In genomic region chr2:129912556-129912955, GRCm38 (mm10) we compare ENCODE assay signal across 25 mouse cellular contexts.
DNase-seq lines count a peak whose midpoint lies in the region; ATAC-seq and TF ChIP-seq lines count a peak whose summit lies in the region.
"Had no signal": no experiment of that assay in that cellular context is flagged by ENCODE, and none has a peak within 500 bp of the region (broad histone marks: within the 10 kb centered on the region; RNA-seq: fewer than 3 reads in every experiment).

No protein-coding gene starts in this region.

- no peak for TF ChIP-seq CTCF in layer of hippocampus, adult 2 months (conservative IDR thresholded peaks at IDR 0.05)

- peak; percentile 33 for DNase-seq in embryonic facial prominence, embryonic 11.5 days (ENCODE audit: low spot score)
- no peak for DNase-seq in embryonic facial prominence, embryonic 10.5 days (ENCODE audit: low spot score)
- DNase-seq in layer of hippocampus, adult 2 months (ENCODE audit: low spot score in 2 of 2) = peak in 1 of 2 experiments; percentile 55
- no peak for DNase-seq in layer of hippocampus, postnatal 25 days (ENCODE audit: extremely low spot score in 1 of 2, low spot score in 1 of 2)
- DNase-seq in right cerebral cortex, adult 18-20 months = peak; percentile 52
- DNase-seq in right cerebral cortex, postnatal 14 days = no peak
- DNase-seq in limb, embryonic 10.5 days (ENCODE audit: low spot score) = no peak
- DNase-seq in kidney, postnatal 4 days = no peak
- DNase-seq: adrenal gland, adult 2 months; adrenal gland, postnatal 36 days; cerebellum, adult 8-10 months; cerebellum, postnatal 25 days; kidney, adult 18-20 months; kidney, postnatal 25 days; liver, postnatal 0 days; lung, postnatal 4 days had no signal

- no peak overlapping the region for H3K27ac ChIP-seq in embryonic facial prominence, embryonic 11.5 days (replicated peaks; ENCODE audit: low read depth, low read length)
- no peak overlapping the region for H3K27ac ChIP-seq in embryonic facial prominence, embryonic 10.5 days (replicated peaks)
- H3K27ac ChIP-seq in layer of hippocampus, adult 2 months = peak overlapping the region; percentile 18; the same call in 1 of the 2 replicates
- peak overlapping the region; percentile 46; the same call in 1 of the 2 replicates for H3K27ac ChIP-seq in limb, embryonic 10.5 days
- H3K27ac ChIP-seq: kidney, embryonic 15.5 days; liver, embryonic 12.5 days; midbrain, embryonic 12.5 days; neural tube, embryonic 12.5 days had no signal

- H3K4me2 ChIP-seq in embryonic facial prominence, embryonic 11.5 days (ENCODE audit: low read depth, low read length) = no peak overlapping the region
- H3K4me2 ChIP-seq: kidney, embryonic 15.5 days; liver, embryonic 12.5 days; midbrain, embryonic 12.5 days; neural tube, embryonic 12.5 days had no signal

- H3K9me3 ChIP-seq in embryonic facial prominence, embryonic 11.5 days (replicated peaks; ENCODE audit: control insufficient read depth, low read length) = no peaks in the 10 kb centered on the region
- no peaks in the 10 kb centered on the region for H3K9me3 ChIP-seq in embryonic facial prominence, embryonic 10.5 days
- H3K9me3 ChIP-seq in limb, embryonic 10.5 days (replicated peaks) = no peaks in the 10 kb centered on the region
- H3K9me3 ChIP-seq: kidney, embryonic 15.5 days; liver, embryonic 12.5 days; midbrain, embryonic 12.5 days; neural tube, embryonic 12.5 days had no signal

- no peak overlapping the region for H3K4me3 ChIP-seq in embryonic facial prominence, embryonic 11.5 days (ENCODE audit: low read depth, low read length)
- no peak overlapping the region for H3K4me3 ChIP-seq in embryonic facial prominence, embryonic 10.5 days
- H3K4me3 ChIP-seq in layer of hippocampus, adult 2 months = no peak overlapping the region
- H3K4me3 ChIP-seq in limb, embryonic 10.5 days = no peak overlapping the region
- H3K4me3 ChIP-seq: erythroblast, embryonic 14.5 days; kidney, embryonic 15.5 days; liver, embryonic 12.5 days; megakaryocyte, embryonic 14.5 days; midbrain, embryonic 12.5 days; myocyte; neural tube, embryonic 12.5 days had no signal

- no peaks in the 10 kb centered on the region for H3K4me1 ChIP-seq in embryonic facial prominence, embryonic 11.5 days (ENCODE audit: control insufficient read depth, insufficient read depth, low read length)
- H3K4me1 ChIP-seq in embryonic facial prominence, embryonic 10.5 days = peaks cover 32% of the 10 kb centered on the region
- peaks cover 33% of the 10 kb centered on the region for H3K4me1 ChIP-seq in limb, embryonic 10.5 days

- no peak for ATAC-seq in embryonic facial prominence, embryonic 11.5 days (replicated peaks; ENCODE audit: insufficient number of reproducible peaks, low FRiP score, low TSS enrichment, low read depth)
- ATAC-seq: activated CD4-positive, CD25-positive, alpha-beta regulatory T cell, adult 4 months; hindbrain, embryonic 16.5 days; liver, embryonic 12.5 days; liver, postnatal 0 days had no signal

- H3K27me3 ChIP-seq in embryonic facial prominence, embryonic 11.5 days (ENCODE audit: control insufficient read depth, insufficient read depth, low read length) = no peaks in the 10 kb centered on the region
- peaks cover 10% of the 10 kb centered on the region; the same call in 1 of the 2 replicates for H3K27me3 ChIP-seq in embryonic facial prominence, embryonic 10.5 days (replicated peaks; ENCODE audit: low read depth, poor library complexity, severe bottlenecking)
- H3K27me3 ChIP-seq in limb, embryonic 10.5 days (ENCODE audit: low read depth, poor library complexity, severe bottlenecking) = 0 out of 2 replicates have a peak, but pooled peaks cover 5% of the 10 kb centered on the region
- H3K27me3 ChIP-seq: neural tube, embryonic 12.5 days had no signal

- H3K36me3 ChIP-seq in embryonic facial prominence, embryonic 11.5 days (replicated peaks; ENCODE audit: control insufficient read depth, insufficient read depth, low read depth, low read length) = no peaks in the 10 kb centered on the region
- no peaks in the 10 kb centered on the region for H3K36me3 ChIP-seq in embryonic facial prominence, embryonic 10.5 days (replicated peaks)
- H3K36me3 ChIP-seq in limb, embryonic 10.5 days = no peaks in the 10 kb centered on the region
- H3K36me3 ChIP-seq: kidney, embryonic 15.5 days; liver, embryonic 12.5 days; midbrain, embryonic 12.5 days; neural tube, embryonic 12.5 days had no signal

- 61% methylated on average over 8 of the region's 8 CpGs for WGBS in embryonic facial prominence, embryonic 11.5 days
- 70% methylated on average over 8 of the region's 8 CpGs for WGBS in embryonic facial prominence, embryonic 10.5 days
- WGBS in limb, embryonic 10.5 days = 78% methylated on average over 8 of the region's 8 CpGs

- H3K9ac ChIP-seq in embryonic facial prominence, embryonic 11.5 days (replicated peaks; ENCODE audit: low read length) = no peak overlapping the region
- H3K9ac ChIP-seq: kidney, embryonic 15.5 days; liver, embryonic 12.5 days; liver, postnatal 0 days; midbrain, embryonic 12.5 days; neural tube, embryonic 12.5 days had no signal

Comparison
In these comparisons a context has a peak if more than half of its experiments do, and no peak if none do; other contexts are left out.
1. DNase-seq: peak in embryonic facial prominence, embryonic 11.5 days (single experiment) and right cerebral cortex, adult 18-20 months (single experiment); none in embryonic facial prominence, embryonic 10.5 days (single experiment), layer of hippocampus, postnatal 25 days (0 of 2), right cerebral cortex, postnatal 14 days (single experiment), limb, embryonic 10.5 days (single experiment) and kidney, postnatal 4 days (0 of 2).
2. H3K27ac ChIP-seq: peak in layer of hippocampus, adult 2 months (single experiment) and limb, embryonic 10.5 days (single experiment); none in embryonic facial prominence, embryonic 11.5 days (single experiment) and embryonic facial prominence, embryonic 10.5 days (single experiment).